Mouse (Mus musculus) gastrocnemius, adult 2 months (tissue): ENCODE data around the gene Terb1. TPM values are rescaled to one million over a fixed set of nuclear protein-coding genes. Genes with fewer than 3 reads are reported as not detected.

Source experiments
- DNase-seq: peaks from one replicate; pipeline ENCODE4 v3.0.0; 2022
- H3K27ac ChIP-seq: fragments of 200-600 bp; 2 replicates; pipeline ENCODE4 v1.8.1; 2022; ENCODE audit warnings: mild to moderate bottlenecking
- H3K4me3 ChIP-seq: fragments of 200-600 bp; 2 replicates; pipeline ENCODE4 v1.8.1; 2022; ENCODE audit warnings: mild to moderate bottlenecking, moderate library complexity
- CTCF ChIP-seq: fragments of 200-600 bp; IDR thresholded peaks from 2 replicates; pipeline ENCODE4 v1.8.1; 2022; ENCODE audit warnings: antibody characterized with exemption, mild to moderate bottlenecking, moderate library complexity
- intact Hi-C: fragments of 180-260 bp; cut with DNase I; formaldehyde crosslinking; loops from one replicate; pipeline ENCODE4 v1.15.1; 2025
- total RNA-seq, 2 experiments: library from RNA; stranded (reverse); gene quantifications; 2 replicates each; pipeline ENCODE4 v1.2.3; 2021

The Terb1 gene
- total RNA-seq, 2 experiments from 2014 or later = not detected

GRCm38 (mm10) chr8:104443125-104443679 is 66.5 kb downstream of the Terb1 start:
- Histone ChIP-seq H3K4me3 (peak overlapping the region; percentile 92), H3K27ac (peak overlapping the region; percentile 96)
- intact Hi-C loops = loop anchor here (5.0 kb wide), 1 partner anchor 81 kb away; no protein-coding TSS in a partner anchor
- DNase-seq = no peak
- no peak for TF ChIP-seq CTCF

- peak within 1 kb of the TSS; percentile 96 for H3K27ac ChIP-seq
- TF ChIP-seq CTCF = peak; percentile 94
- peak within 1 kb of the TSS; percentile 92 for H3K4me3 ChIP-seq
- intact Hi-C loops = loop anchor here (1.0 to 5.0 kb wide), 2 partner anchors 80 to 98 kb away; no protein-coding TSS in a partner anchor
- DNase-seq = peak; percentile 95
These were observed 67.2 kb downstream of the Terb1 start, which contains the start of gene Dync1li2 for GRCm38 (mm10) chr8:104442299-104443124. Gene Dync1li2, minus strand, starts transcription at chr8:104443047.

DNA sequence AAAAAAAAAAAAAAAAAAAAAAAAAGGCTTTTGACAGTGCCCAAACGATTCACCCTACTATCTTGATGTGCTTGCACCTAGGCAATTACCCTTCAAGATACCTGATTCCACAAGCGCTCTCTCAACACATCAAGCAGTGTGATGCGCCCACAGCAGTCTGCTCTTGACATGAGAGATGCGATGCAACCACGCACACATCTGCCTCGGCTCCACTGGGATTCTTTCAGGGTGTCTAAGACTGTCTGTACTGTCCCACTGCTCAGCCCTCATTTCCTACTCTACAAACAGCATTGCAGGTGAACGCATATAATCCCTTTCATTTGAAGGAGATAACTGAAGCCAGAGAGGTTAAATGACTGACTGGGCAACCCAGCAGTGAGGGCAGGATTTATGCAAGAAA is 68.1 kb downstream of the Terb1 start:
- no peak for TF ChIP-seq CTCF
- Histone ChIP-seq H3K4me3 (peak overlapping the region; percentile 92), H3K27ac (peak overlapping the region; percentile 96)
- intact Hi-C loops = loop anchor here (1.0 to 5.0 kb wide), 2 partner anchors 79 to 97 kb away; no protein-coding TSS in a partner anchor
- no peak for DNase-seq

- no peak overlapping the region for H3K27ac ChIP-seq
- H3K4me3 ChIP-seq = no peak overlapping the region
- TF ChIP-seq CTCF = no peak
- intact Hi-C loops = loop anchor here (5.0 kb wide), 2 partner anchors 133 to 187 kb away; partner anchors contain the start of gene Cklf
- no peak for DNase-seq
These were observed 70.2 kb downstream of the Terb1 start for GRCm38 (mm10) chr8:104439461-104439860.

GRCm38 (mm10) chr8:104437494-104438135 is 72.1 kb downstream of the Terb1 start:
- no peak for DNase-seq
- no peak overlapping the region for H3K4me3 ChIP-seq
- TF ChIP-seq CTCF = no peak
- intact Hi-C loops = loop anchor here (5.0 kb wide), 2 partner anchors 135 to 185 kb away; partner anchors contain the start of gene Cklf
- H3K27ac ChIP-seq = peak overlapping the region; percentile 81; the same call in 1 of the 2 replicates

GRCm38 (mm10) chr8:104436591-104436990 is 73.1 kb downstream of the Terb1 start:
- DNase-seq = no peak
- TF ChIP-seq CTCF = no peak
- intact Hi-C loops = loop anchor here (5.0 kb wide), 2 partner anchors 136 to 184 kb away; partner anchors contain the start of gene Cklf
- peak overlapping the region; percentile 81 for H3K27ac ChIP-seq
- H3K4me3 ChIP-seq = peak overlapping the region; percentile 53

- intact Hi-C loops = loop anchor here (5.0 kb wide), 2 partner anchors 136 to 184 kb away; partner anchors contain the start of gene Cklf
- DNase-seq = peak; percentile 99
- TF ChIP-seq CTCF = no peak
- Histone ChIP-seq H3K27ac (peak overlapping the region; percentile 81), H3K4me3 (peak overlapping the region; percentile 53)
These were observed 73.7 kb downstream of the Terb1 start for GRCm38 (mm10) chr8:104436038-104436437.

DNA sequence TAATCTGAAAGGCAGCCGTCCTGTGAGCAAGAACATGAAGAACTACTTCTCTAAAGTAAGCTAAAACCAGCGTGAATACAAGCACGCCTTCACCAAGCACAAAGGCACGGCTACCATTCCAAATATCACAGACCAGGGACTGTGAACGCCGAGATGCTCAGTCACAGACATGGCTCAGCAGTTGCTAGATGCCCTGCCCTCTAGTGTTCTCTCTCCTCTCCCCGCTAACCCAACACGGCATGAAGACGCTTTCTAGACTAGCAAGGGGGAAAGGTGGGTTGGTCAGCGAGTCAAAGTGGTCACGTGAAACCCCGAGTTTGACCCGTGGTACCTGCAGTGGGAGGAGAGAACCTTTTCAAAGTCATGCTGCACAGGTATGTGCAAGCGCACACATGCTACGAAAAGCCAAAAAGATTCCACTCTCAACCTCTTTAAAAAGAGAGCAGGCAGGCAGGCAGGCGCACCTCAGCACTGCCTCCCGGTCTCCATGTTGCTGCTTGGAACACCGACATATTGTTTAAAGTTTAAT is 74.8 kb downstream of the Terb1 start:
- DNase-seq = no peak
- TF ChIP-seq CTCF = peak; percentile 15; the same call in 1 of the 2 replicates
- Histone ChIP-seq H3K4me3 (no peak overlapping the region), H3K27ac (no peak overlapping the region)
- intact Hi-C loops = loop anchor here (5.0 kb wide), 3 partner anchors 38 to 183 kb away; partner anchors contain the start of genes Cklf and Cmtm4

GRCm38 (mm10) chr8:104434275-104434674 is 75.4 kb downstream of the Terb1 start:
- intact Hi-C loops = loop anchor here (5.0 kb wide), 1 partner anchor 37 kb away; the partner anchor contains the start of gene Cmtm4
- peak; percentile 43 for DNase-seq
- H3K27ac ChIP-seq = 0 out of 2 replicates have a peak overlapping the region, but pooled peaks have one; percentile 28
- H3K4me3 ChIP-seq = no peak overlapping the region
- TF ChIP-seq CTCF = peak; percentile 7; the same call in 1 of the 2 replicates

DNA sequence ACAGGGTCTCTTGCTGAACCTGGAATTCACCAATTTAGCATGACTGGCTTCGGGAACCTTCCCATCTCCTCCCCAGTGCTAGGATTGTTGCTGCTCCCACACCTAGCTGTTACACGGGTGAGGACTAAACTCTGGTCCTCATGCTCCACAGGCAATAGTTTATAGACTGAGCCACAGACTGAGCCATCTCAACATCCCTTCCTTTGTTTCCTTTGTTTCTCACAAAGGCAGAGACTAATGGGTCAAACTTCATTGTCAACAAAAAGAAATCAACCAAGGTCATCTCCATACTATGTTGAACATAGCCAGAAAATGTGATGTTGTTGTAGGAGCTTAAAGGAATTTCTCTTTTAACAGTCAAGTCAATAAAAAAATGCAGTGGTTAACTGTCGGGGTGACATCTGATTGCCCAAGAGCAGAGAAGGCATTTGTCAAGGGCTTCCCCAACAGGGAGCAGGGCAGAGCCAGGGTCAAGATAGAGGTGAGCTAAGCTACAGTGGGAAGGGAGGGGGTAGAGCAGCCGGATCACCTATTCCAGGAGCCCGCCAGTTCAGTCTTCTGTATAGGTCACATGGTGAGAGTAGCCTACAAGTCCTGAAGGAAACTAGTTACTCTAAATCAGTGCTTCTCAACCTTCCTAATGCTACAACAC is 76.4 kb downstream of the Terb1 start:
- Histone ChIP-seq H3K27ac (no peak overlapping the region), H3K4me3 (no peak overlapping the region)
- intact Hi-C loops = loop anchor here (5.0 kb wide), 1 partner anchor 36 kb away; the partner anchor contains the start of gene Cmtm4
- TF ChIP-seq CTCF = no peak
- DNase-seq = no peak

DNA sequence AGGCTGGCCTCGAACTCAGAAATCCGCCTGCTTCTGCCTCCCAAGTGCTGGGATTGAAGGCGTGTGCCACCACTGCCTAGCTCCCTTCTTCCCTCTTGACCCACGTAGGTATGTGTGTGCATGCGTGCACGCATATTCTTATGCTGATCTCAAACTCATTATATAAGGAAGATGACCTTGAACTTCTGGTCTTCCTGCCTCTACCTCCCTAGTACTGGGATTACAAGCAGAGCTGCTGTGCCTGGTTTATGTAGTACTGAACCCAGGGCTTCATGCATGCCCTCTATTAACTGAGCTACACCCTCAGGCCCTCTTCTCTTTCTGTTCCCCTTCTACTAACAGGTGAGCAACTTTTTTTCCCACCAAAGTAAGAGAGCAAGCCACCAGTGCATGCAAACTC is 77.1 kb downstream of the Terb1 start:
- no peak for TF ChIP-seq CTCF
- H3K4me3 ChIP-seq = no peak overlapping the region
- DNase-seq = no peak
- intact Hi-C loops = loop anchor here (5.0 kb wide), 1 partner anchor 35 kb away; the partner anchor contains the start of gene Cmtm4
- no peak overlapping the region for H3K27ac ChIP-seq

- Histone ChIP-seq H3K4me3 (no peak overlapping the region), H3K27ac (no peak overlapping the region)
- no peak for TF ChIP-seq CTCF
- no peak for DNase-seq
- intact Hi-C loops = loop anchor here (5.0 kb wide), 1 partner anchor 33 kb away; the partner anchor contains the start of gene Cmtm4
These were observed 79.5 kb downstream of the Terb1 start for GRCm38 (mm10) chr8:104430230-104430629.
